23 mouse cellular contexts compared by ENCODE assay signal in the genomic region with DNA sequence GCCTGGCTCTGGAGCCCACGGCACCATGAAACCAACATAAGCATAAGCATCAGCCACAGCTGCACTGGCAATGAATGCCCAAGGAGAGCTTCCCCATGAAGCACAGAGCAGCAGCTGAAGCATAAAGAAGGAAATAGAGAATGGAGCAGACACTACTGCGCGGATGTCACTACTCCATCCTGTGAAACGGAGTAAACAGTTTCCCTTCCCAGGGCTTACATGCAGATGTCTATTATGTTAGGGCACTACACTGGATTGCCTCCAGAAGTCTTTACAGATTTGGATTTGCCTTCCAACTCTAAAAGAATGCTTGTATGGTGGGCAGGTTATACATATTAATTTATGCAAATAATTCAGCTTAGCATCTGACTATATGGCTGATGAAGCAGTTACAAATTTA.
DNase-seq lines count a peak whose midpoint lies in the region; ATAC-seq and TF ChIP-seq lines count a peak whose summit lies in the region.
"Had no signal": no experiment of that assay in that cellular context is flagged by ENCODE, and none has a peak within 500 bp of the region (broad histone marks: within the 10 kb centered on the region; RNA-seq: fewer than 3 reads in every experiment).

No protein-coding gene starts in this region.

- no peak overlapping the region for H3K9ac ChIP-seq in hindbrain, embryonic 15.5 days
- no peak overlapping the region for H3K9ac ChIP-seq in hindbrain, embryonic 11.5 days (ENCODE audit: low read depth, low read length)
- no peak overlapping the region for H3K9ac ChIP-seq in forebrain, embryonic 14.5 days (ENCODE audit: low read length)
- no peak overlapping the region for H3K9ac ChIP-seq in midbrain, embryonic 14.5 days (replicated peaks; ENCODE audit: low read length)
- no peak overlapping the region for H3K9ac ChIP-seq in intestine, postnatal 0 days (ENCODE audit: low read depth, low read length)
- H3K9ac ChIP-seq: heart, embryonic 15.5 days; intestine, embryonic 15.5 days; limb, embryonic 12.5 days; liver, embryonic 12.5 days had no signal

- no peak overlapping the region for H3K4me2 ChIP-seq in hindbrain, embryonic 15.5 days
- H3K4me2 ChIP-seq in hindbrain, embryonic 11.5 days (replicated peaks; ENCODE audit: low read depth, low read length) = no peak overlapping the region
- no peak overlapping the region for H3K4me2 ChIP-seq in forebrain, embryonic 14.5 days (ENCODE audit: low read length)
- H3K4me2 ChIP-seq in midbrain, embryonic 14.5 days (ENCODE audit: low read length) = no peak overlapping the region
- H3K4me2 ChIP-seq in intestine, postnatal 0 days (replicated peaks; ENCODE audit: low read depth) = no peak overlapping the region
- H3K4me2 ChIP-seq: heart, embryonic 15.5 days; intestine, embryonic 15.5 days; limb, embryonic 12.5 days; liver, embryonic 12.5 days had no signal

- no peak overlapping the region for H3K27ac ChIP-seq in hindbrain, embryonic 15.5 days (replicated peaks)
- H3K27ac ChIP-seq in hindbrain, embryonic 11.5 days (ENCODE audit: low read depth, low read length) = no peak overlapping the region
- H3K27ac ChIP-seq in forebrain, embryonic 14.5 days (ENCODE audit: low read depth, low read length) = peak overlapping the region; percentile 48; the same call in 1 of the 2 replicates
- H3K27ac ChIP-seq in midbrain, embryonic 14.5 days (replicated peaks; ENCODE audit: low read depth, low read length) = no peak overlapping the region; the same call in 1 of the 2 replicates
- H3K27ac ChIP-seq in intestine, postnatal 0 days (ENCODE audit: low read depth, low read length) = no peak overlapping the region
- H3K27ac ChIP-seq: heart, embryonic 15.5 days; intestine, embryonic 15.5 days; layer of hippocampus, adult 2 months; limb, embryonic 12.5 days; liver, embryonic 12.5 days had no signal

- 55% methylated on average over 4 of the region's 4 CpGs for WGBS in hindbrain, embryonic 15.5 days
- WGBS in hindbrain, embryonic 11.5 days = 79% methylated on average over 4 of the region's 4 CpGs
- 40% methylated on average over 4 of the region's 4 CpGs for WGBS in forebrain, embryonic 14.5 days
- WGBS in midbrain, embryonic 14.5 days = 44% methylated on average over 4 of the region's 4 CpGs
- 87% methylated on average over 4 of the region's 4 CpGs for WGBS in intestine, postnatal 0 days

- no peak for DNase-seq in hindbrain, embryonic 11.5 days (ENCODE audit: low spot score)
- peak; percentile 27 for DNase-seq in brain, adult 2 months (ENCODE audit: low read depth, low spot score)
- DNase-seq in forebrain, embryonic 14.5 days (ENCODE audit: low spot score) = peak; percentile 69
- DNase-seq in midbrain, embryonic 14.5 days = peak; percentile 11
- no peak for DNase-seq in kidney, postnatal 36 days
- DNase-seq: adrenal gland, adult 8-10 months; B cell, adult 2 months; cerebellum, adult 9-10 months; gastrocnemius, postnatal 14 days; heart, postnatal 36 days; kidney, adult 9 months; kidney, postnatal 14 days; lung, adult 18-20 months; lung, postnatal 10 days; thymus, adult 2 months had no signal

- no peaks in the 10 kb centered on the region for H3K27me3 ChIP-seq in hindbrain, embryonic 15.5 days
- no peaks in the 10 kb centered on the region for H3K27me3 ChIP-seq in hindbrain, embryonic 11.5 days (ENCODE audit: control insufficient read depth, insufficient read depth, low read length)
- H3K27me3 ChIP-seq in forebrain, embryonic 14.5 days (replicated peaks; ENCODE audit: control insufficient read depth, insufficient read depth, low read length) = no peaks in the 10 kb centered on the region
- no peaks in the 10 kb centered on the region for H3K27me3 ChIP-seq in midbrain, embryonic 14.5 days (ENCODE audit: control insufficient read depth, insufficient read depth, low read length)
- H3K27me3 ChIP-seq in intestine, postnatal 0 days (replicated peaks; ENCODE audit: control insufficient read depth, insufficient read depth, low read length) = no peaks in the 10 kb centered on the region
- H3K27me3 ChIP-seq: heart, embryonic 15.5 days; intestine, embryonic 15.5 days; limb, embryonic 12.5 days; liver, embryonic 12.5 days had no signal

- H3K9me3 ChIP-seq in hindbrain, embryonic 15.5 days = no peaks in the 10 kb centered on the region
- H3K9me3 ChIP-seq in hindbrain, embryonic 11.5 days (ENCODE audit: control insufficient read depth, low read length) = no peaks in the 10 kb centered on the region
- H3K9me3 ChIP-seq in forebrain, embryonic 14.5 days (replicated peaks; ENCODE audit: control insufficient read depth, low read length) = no peaks in the 10 kb centered on the region
- H3K9me3 ChIP-seq in midbrain, embryonic 14.5 days (ENCODE audit: control insufficient read depth, low read length) = no peaks in the 10 kb centered on the region
- H3K9me3 ChIP-seq in intestine, postnatal 0 days (ENCODE audit: control insufficient read depth) = no peaks in the 10 kb centered on the region
- H3K9me3 ChIP-seq: heart, embryonic 15.5 days; intestine, embryonic 15.5 days; limb, embryonic 12.5 days; liver, embryonic 12.5 days had no signal

- no peaks in the 10 kb centered on the region for H3K4me1 ChIP-seq in hindbrain, embryonic 15.5 days (replicated peaks)
- H3K4me1 ChIP-seq in hindbrain, embryonic 11.5 days (replicated peaks; ENCODE audit: control insufficient read depth, insufficient read depth, low read length) = no peaks in the 10 kb centered on the region
- no peaks in the 10 kb centered on the region; the same call in 1 of the 2 replicates for H3K4me1 ChIP-seq in forebrain, embryonic 14.5 days (ENCODE audit: control insufficient read depth, insufficient read depth, low read length)
- H3K4me1 ChIP-seq in midbrain, embryonic 14.5 days (ENCODE audit: control insufficient read depth, insufficient read depth, low read length) = 0 out of 2 replicates have a peak, but pooled peaks cover 3% of the 10 kb centered on the region
- no peaks in the 10 kb centered on the region for H3K4me1 ChIP-seq in intestine, postnatal 0 days (replicated peaks; ENCODE audit: control insufficient read depth, insufficient read depth, low read length)
- H3K4me1 ChIP-seq: heart, embryonic 15.5 days; intestine, embryonic 15.5 days; limb, embryonic 12.5 days; liver, embryonic 12.5 days had no signal

- no peak overlapping the region for H3K4me3 ChIP-seq in hindbrain, embryonic 15.5 days
- H3K4me3 ChIP-seq in hindbrain, embryonic 11.5 days (ENCODE audit: low read depth, low read length) = no peak overlapping the region
- H3K4me3 ChIP-seq in forebrain, embryonic 14.5 days (ENCODE audit: low read depth, low read length) = no peak overlapping the region
- no peak overlapping the region for H3K4me3 ChIP-seq in midbrain, embryonic 14.5 days (replicated peaks; ENCODE audit: low read depth, low read length)
- no peak overlapping the region for H3K4me3 ChIP-seq in intestine, postnatal 0 days (ENCODE audit: low read depth, low read length)
- H3K4me3 ChIP-seq: heart, embryonic 15.5 days; intestine, embryonic 15.5 days; layer of hippocampus, adult 2 months; limb, embryonic 12.5 days; liver, embryonic 12.5 days had no signal

- TF ChIP-seq CTCF in intestine, postnatal 0 days (IDR thresholded peaks at IDR 0.05; ENCODE audit: low read depth) = no peak

- ATAC-seq in hindbrain, embryonic 15.5 days (ENCODE audit: low FRiP score, low read depth) = 0 out of 2 replicates have a peak, but pooled peaks have one; percentile 38
- ATAC-seq in hindbrain, embryonic 11.5 days (ENCODE audit: low FRiP score) = no peak
- ATAC-seq in forebrain, embryonic 14.5 days = peak; percentile 89
- peak; percentile 64 for ATAC-seq in midbrain, embryonic 14.5 days (ENCODE audit: low FRiP score, low TSS enrichment)
- ATAC-seq in intestine, postnatal 0 days = no peak
- ATAC-seq: activated CD4-positive, CD25-positive, alpha-beta regulatory T cell, adult 4 months; intestine, embryonic 15.5 days; liver, embryonic 12.5 days had no signal

- H3K36me3 ChIP-seq in hindbrain, embryonic 15.5 days = no peaks in the 10 kb centered on the region
- no peaks in the 10 kb centered on the region for H3K36me3 ChIP-seq in hindbrain, embryonic 11.5 days (ENCODE audit: control insufficient read depth, insufficient read depth, low read length)
- no peaks in the 10 kb centered on the region for H3K36me3 ChIP-seq in forebrain, embryonic 14.5 days (ENCODE audit: control insufficient read depth, insufficient read depth, low read length)
- H3K36me3 ChIP-seq in midbrain, embryonic 14.5 days (ENCODE audit: control insufficient read depth, insufficient read depth, low read length) = no peaks in the 10 kb centered on the region
- H3K36me3 ChIP-seq in intestine, postnatal 0 days (ENCODE audit: control insufficient read depth, insufficient read depth) = no peaks in the 10 kb centered on the region
- H3K36me3 ChIP-seq: heart, embryonic 15.5 days; intestine, embryonic 15.5 days; limb, embryonic 12.5 days; liver, embryonic 12.5 days had no signal

Comparison
In these comparisons a context has a peak if more than half of its experiments do, and no peak if none do; other contexts are left out.
1. ATAC-seq: peak in hindbrain, embryonic 15.5 days (single experiment), forebrain, embryonic 14.5 days (single experiment) and midbrain, embryonic 14.5 days (single experiment); none in hindbrain, embryonic 11.5 days (single experiment) and intestine, postnatal 0 days (single experiment).
2. DNase-seq: peak in brain, adult 2 months (single experiment), forebrain, embryonic 14.5 days (single experiment) and midbrain, embryonic 14.5 days (single experiment); none in hindbrain, embryonic 11.5 days (single experiment) and kidney, postnatal 36 days (0 of 2).